In the genomic region with DNA sequence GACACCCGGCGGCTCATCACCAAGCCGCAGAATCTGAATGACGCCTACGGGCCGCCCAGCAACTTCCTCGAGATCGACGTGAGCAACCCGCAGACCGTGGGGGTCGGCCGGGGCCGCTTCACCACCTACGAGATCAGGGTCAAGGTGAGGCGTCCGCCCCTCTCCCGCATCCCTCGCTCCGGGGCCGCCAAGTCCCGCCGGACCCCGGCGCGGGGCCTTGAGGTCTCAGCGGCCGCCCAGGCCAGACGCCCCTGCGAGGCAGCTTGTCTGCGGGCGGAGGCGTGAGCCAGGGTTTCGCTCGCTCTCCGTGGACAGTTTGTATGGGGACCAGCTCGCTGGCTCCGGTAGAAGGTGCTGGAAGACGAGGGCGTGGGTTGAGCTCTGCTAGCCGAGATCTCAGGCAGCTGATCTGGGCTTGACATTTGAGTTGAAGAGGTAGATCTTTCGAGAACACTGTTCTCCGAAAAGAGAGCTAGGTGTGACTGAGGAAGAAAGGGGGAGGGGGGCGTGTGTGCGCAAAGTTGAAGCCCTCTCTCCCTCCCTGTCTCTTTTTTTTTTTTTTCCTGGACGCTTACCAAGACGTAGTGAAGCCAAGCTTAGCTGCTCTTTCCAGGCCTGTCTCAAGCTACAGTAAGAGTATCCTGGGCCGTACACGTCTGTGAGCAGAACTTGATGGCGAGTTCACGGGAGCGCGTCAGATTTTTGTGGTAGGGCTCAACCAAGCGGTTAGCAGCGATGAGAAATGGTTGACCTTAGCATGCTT, we compare ENCODE assay signal across 7 mouse cellular contexts. TPM values are rescaled to one million over a fixed set of nuclear protein-coding genes. Genes with fewer than 3 reads are reported as not detected.
DNase-seq lines count a peak whose midpoint lies in the region; ATAC-seq and TF ChIP-seq lines count a peak whose summit lies in the region.

No protein-coding gene starts in this region.

- H3K27ac ChIP-seq in bone marrow macrophage, adult 2 months (ENCODE audit: insufficient read depth, low read depth, low read length) = peak overlapping the region; percentile 86
- H3K27ac ChIP-seq in forebrain, embryonic 15.5 days (replicated peaks) = peak overlapping the region; percentile 97
- H3K27ac ChIP-seq in hindbrain, embryonic 14.5 days = peak overlapping the region; percentile 98

- DNase-seq in MN1 (ENCODE audit: low spot score) = peak; percentile 86
- peak; percentile 63 for DNase-seq in hindbrain, embryonic 14.5 days (ENCODE audit: low spot score)
- peak; percentile 42 to 64 for DNase-seq in left cerebral cortex, adult 9 months (ENCODE audit: low spot score in 2 of 2)
- peak; percentile 71 for DNase-seq in skeletal muscle tissue, adult 2 months (ENCODE audit: low read depth, low spot score)

- TF ChIP-seq CTCF in bone marrow macrophage, adult 2 months (IDR thresholded peaks at IDR 0.05; ENCODE audit: low read depth, low read length) = no peak

- no peak; the same call in none of the 2 replicates for ATAC-seq in forebrain, embryonic 15.5 days (replicated peaks)
- ATAC-seq in hindbrain, embryonic 14.5 days (ENCODE audit: low FRiP score) = peak; percentile 32
- ATAC-seq in megakaryocyte, adult 5-6 weeks (ENCODE audit: poor library complexity, severe bottlenecking) = peak; percentile 14

- peak overlapping the region; percentile 85 for H3K4me3 ChIP-seq in bone marrow macrophage, adult 2 months (ENCODE audit: insufficient read depth, low read length)
- H3K4me3 ChIP-seq in forebrain, embryonic 15.5 days = peak overlapping the region; percentile 56
- H3K4me3 ChIP-seq in hindbrain, embryonic 14.5 days (replicated peaks; ENCODE audit: low read length) = peak overlapping the region; percentile 90

- peak overlapping the region; percentile 74 for H3K9ac ChIP-seq in forebrain, embryonic 15.5 days (replicated peaks)
- H3K9ac ChIP-seq in hindbrain, embryonic 14.5 days = peak overlapping the region; percentile 93

- H3K36me3 ChIP-seq in forebrain, embryonic 15.5 days = 0 out of 2 replicates have a peak, but pooled peaks cover 4% of the 10 kb centered on the region
- H3K36me3 ChIP-seq in hindbrain, embryonic 14.5 days (replicated peaks; ENCODE audit: control insufficient read depth, insufficient read depth) = 0 out of 2 replicates have a peak, but pooled peaks cover 3% of the 10 kb centered on the region

- no peak for TF ChIP-seq POLR2A in bone marrow macrophage, adult 2 months (IDR thresholded peaks at IDR 0.05; ENCODE audit: borderline replicate concordance, low read depth, low read length)

- peaks cover 20% of the 10 kb centered on the region for H3K4me1 ChIP-seq in bone marrow macrophage, adult 2 months (ENCODE audit: control insufficient read depth, insufficient read depth, low read length)
- peaks cover 25% of the 10 kb centered on the region for H3K4me1 ChIP-seq in forebrain, embryonic 15.5 days
- H3K4me1 ChIP-seq in hindbrain, embryonic 14.5 days (replicated peaks; ENCODE audit: control insufficient read depth, insufficient read depth, low read length) = peaks cover 15% of the 10 kb centered on the region

- H3K4me2 ChIP-seq in forebrain, embryonic 15.5 days (replicated peaks) = peak overlapping the region; percentile 78
- peak overlapping the region; percentile 84 for H3K4me2 ChIP-seq in hindbrain, embryonic 14.5 days (replicated peaks)

- WGBS in forebrain, embryonic 15.5 days = under 1% methylated on average over 54 of the region's 55 CpGs
- WGBS in hindbrain, embryonic 14.5 days = under 1% methylated on average over 53 of the region's 55 CpGs

- H3K9me3 ChIP-seq in forebrain, embryonic 15.5 days = no peaks in the 10 kb centered on the region
- H3K9me3 ChIP-seq in hindbrain, embryonic 14.5 days (ENCODE audit: control insufficient read depth, low read length) = no peaks in the 10 kb centered on the region

- H3K27me3 ChIP-seq in forebrain, embryonic 15.5 days = no peaks in the 10 kb centered on the region
- no peaks in the 10 kb centered on the region for H3K27me3 ChIP-seq in hindbrain, embryonic 14.5 days (ENCODE audit: control insufficient read depth, insufficient read depth, low read length)

RNA-seq across cellular contexts. Expression of gene Snx3, which starts 0.7 kb away (rescaled TPM):
- 318 and 328 TPM in 2 replicates for polyA plus RNA-seq in bone marrow macrophage, adult 2 months (2012; ENCODE audit: insufficient read depth, insufficient read length, missing spikeins)
- polyA plus RNA-seq in forebrain, embryonic 15.5 days (2015; fragmentation: Nextera tagmentation; extraction: Ambion mirVana) = 285 and 286 TPM in 2 replicates
- polyA plus RNA-seq in hindbrain, embryonic 14.5 days (2014; fragmentation: Nextera tagmentation; extraction: Ambion mirVana) = 296 and 302 TPM in 2 replicates
- 281 and 289 TPM in 2 replicates for total RNA-seq in megakaryocyte, adult 5-6 weeks (2015)
- total RNA-seq in megakaryocyte, adult 5-6 weeks (2017) = 107 and 130 TPM in 2 replicates

RNA-seq across cellular contexts. Expression of gene Afg1l, which starts 24.2 kb away (rescaled TPM):
- 6.5 and 8.2 TPM in 2 replicates for polyA plus RNA-seq in bone marrow macrophage, adult 2 months (2012; ENCODE audit: insufficient read depth, insufficient read length, missing spikeins)
- polyA plus RNA-seq in forebrain, embryonic 15.5 days (2015; fragmentation: Nextera tagmentation; extraction: Ambion mirVana) = 6.2 and 6.5 TPM in 2 replicates
- 8.4 and 9.6 TPM in 2 replicates for polyA plus RNA-seq in hindbrain, embryonic 14.5 days (2014; fragmentation: Nextera tagmentation; extraction: Ambion mirVana)
- total RNA-seq in megakaryocyte, adult 5-6 weeks (2015) = 2.3 and 2.8 TPM in 2 replicates
- total RNA-seq in megakaryocyte, adult 5-6 weeks (2017) = 3.3 and 3.7 TPM in 2 replicates
